Mouse (Mus musculus) thymus, postnatal 0 days (tissue): ENCODE results near the gene Kcnk15. TPM values are rescaled to one million over a fixed set of nuclear protein-coding genes. Genes with fewer than 3 reads are reported as not detected.

Experiments used
- polyA plus RNA-seq: library from polyadenylated mRNA; unstranded; fragments of >200 nt; fragmentation: Nextera tagmentation; extraction: Ambion mirVana; gene quantifications from 2 replicates; pipeline ENCODE4 v1.2.1, GENCODE M21; 2015

The Kcnk15 gene
- polyA plus RNA-seq, 1 experiment from 2014 or later, result not detected

Other genes with a start within 250 kb of the Kcnk15 start
- gene Serinc3, start 208.5 kb upstream of the Kcnk15 start, polyA plus RNA-seq, result 74.1 and 74.4 TPM in 2 replicates
- 63.5 and 66.1 TPM in 2 replicates for gene Pkig, start 195.3 kb upstream of the Kcnk15 start, polyA plus RNA-seq
- gene Ada, start 103.4 kb upstream of the Kcnk15 start, polyA plus RNA-seq, result 73.2 and 83.0 TPM in 2 replicates
- gene Ccn5, start 32.8 kb upstream of the Kcnk15 start, polyA plus RNA-seq, result 0.22 and 0.33 TPM in 2 replicates
- not detected in 2 replicates for gene Rims4, start 65.0 kb downstream of the Kcnk15 start, polyA plus RNA-seq
- 265 and 278 TPM in 2 replicates for gene Ywhab, start 141.3 kb downstream of the Kcnk15 start, polyA plus RNA-seq
- gene Pabpc1l, start 171.8 kb downstream of the Kcnk15 start, polyA plus RNA-seq, result 1.8 and 2.0 TPM in 2 replicates
- 67.8 and 68.4 TPM in 2 replicates for gene Stk4, start 216.7 kb downstream of the Kcnk15 start, polyA plus RNA-seq
- gene Tomm34, start 217.5 kb downstream of the Kcnk15 start, polyA plus RNA-seq, result 80.0 and 80.8 TPM in 2 replicates